Mouse (Mus musculus): ENCODE results near the gene Syt15. TPM values are rescaled to one million over a fixed set of nuclear protein-coding genes. Genes with fewer than 3 reads are reported as not detected.
A peak's percentile ranks its signal among the peaks of the same experiment; 100 is the strongest.
"Not testable (repeated sequence)": the region's sequence is repeated elsewhere in the genome, so short reads cannot be mapped to it uniquely, and the experiment has no call there.

Gene Syt15
- polyA plus RNA-seq, 1 experiment from 2014 or later, result 0.42 TPM

DNA sequence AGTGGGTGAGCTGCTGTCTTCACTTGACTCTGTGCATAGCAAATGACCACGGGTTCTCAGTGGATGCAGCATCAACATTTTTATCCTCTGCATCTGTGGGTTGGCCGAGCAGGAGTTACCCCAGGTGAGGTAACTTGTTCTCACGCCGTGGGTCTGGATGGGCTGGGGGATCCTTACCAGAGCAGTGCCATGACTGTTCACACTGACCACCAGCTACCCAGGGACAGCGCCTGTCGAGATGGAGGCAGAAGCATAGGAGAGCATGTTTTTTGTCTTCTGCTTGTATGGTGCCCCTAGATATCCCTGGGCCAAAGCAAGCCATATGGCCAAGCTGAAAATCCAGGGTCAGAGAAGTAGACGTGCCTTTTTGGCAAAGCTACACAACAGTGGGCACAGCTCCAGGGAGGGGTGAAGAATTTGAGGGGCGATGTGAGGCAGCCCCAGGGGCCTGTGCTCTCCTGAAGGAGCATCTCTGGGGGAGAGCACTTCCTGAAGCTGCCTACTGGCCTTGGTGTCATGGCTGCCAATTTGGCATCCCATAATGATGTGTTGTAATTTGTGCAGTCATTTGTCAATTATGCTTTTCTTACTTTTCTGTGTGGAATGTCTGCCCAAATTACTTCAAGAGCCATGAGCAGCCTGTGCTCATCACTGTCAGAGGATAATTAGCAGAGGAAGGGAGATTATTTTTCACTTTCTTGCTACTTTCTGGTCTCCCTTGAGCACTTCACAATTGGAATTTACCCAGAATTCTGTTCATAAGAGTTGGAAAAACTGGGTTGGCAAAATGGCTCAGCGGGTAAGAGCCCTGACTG lies 13.7 kb downstream of the Syt15 start:
- Histone ChIP-seq H3K27me3 (ENCODE audit: control insufficient read depth, insufficient read depth, low read length) (no peaks in the 10 kb centered on the region), H3K9me3 (ENCODE audit: control insufficient read depth, low read length) (no peaks in the 10 kb centered on the region), H3K4me3 (replicated peaks; ENCODE audit: low read depth, low read length) (no peak overlapping the region), H3K36me3 (ENCODE audit: control insufficient read depth, insufficient read depth, low read length) (no peaks in the 10 kb centered on the region), H3K4me1 (ENCODE audit: control insufficient read depth, insufficient read depth, low read length) (peaks cover 6% of the 10 kb centered on the region; the same call in 1 of the 2 replicates), H3K27ac (replicated peaks; ENCODE audit: low read depth, low read length) (no peak overlapping the region), H3K4me2 (ENCODE audit: low read length) (no peak overlapping the region), H3K9ac (replicated peaks; ENCODE audit: low read length) (no peak overlapping the region)
- WGBS, result 82% methylated on average over 9 of the region's 9 CpGs
- DNase-seq (no peak), ATAC-seq (ENCODE audit: low FRiP score, low TSS enrichment) (no peak)

DNA sequence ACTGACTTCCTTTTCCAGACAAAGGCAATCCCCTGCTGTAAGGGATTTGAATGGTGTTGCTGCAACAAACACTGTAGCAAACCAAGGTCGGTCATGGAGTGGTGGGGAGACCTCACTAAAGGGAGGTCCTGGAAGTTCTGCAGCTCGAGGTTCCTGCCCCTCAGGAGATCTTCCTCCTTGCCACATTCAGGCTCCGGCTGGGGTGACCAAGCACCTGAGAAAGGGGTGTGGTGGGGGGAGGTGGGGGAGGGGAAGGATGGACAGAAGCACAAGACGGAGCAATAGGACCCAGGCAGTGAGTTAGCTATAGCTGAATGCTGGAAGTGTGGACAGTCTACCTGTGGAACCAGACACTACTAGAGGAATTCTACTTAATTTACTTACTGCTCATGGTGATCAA lies 14.5 kb downstream of the Syt15 start:
- H3K9ac ChIP-seq (replicated peaks; ENCODE audit: low read length), result no peak overlapping the region
- H3K4me3 ChIP-seq (replicated peaks; ENCODE audit: low read depth, low read length), result no peak overlapping the region
- no peak overlapping the region for H3K4me2 ChIP-seq (ENCODE audit: low read length)
- no peaks in the 10 kb centered on the region for H3K27me3 ChIP-seq (ENCODE audit: control insufficient read depth, insufficient read depth, low read length)
- ATAC-seq (ENCODE audit: low FRiP score, low TSS enrichment), result no peak
- DNase-seq, result no peak
- no peaks in the 10 kb centered on the region for H3K9me3 ChIP-seq (ENCODE audit: control insufficient read depth, low read length)
- no peak overlapping the region for H3K27ac ChIP-seq (replicated peaks; ENCODE audit: low read depth, low read length)
- WGBS, result 67% methylated on average over 4 of the region's 4 CpGs
- no peaks in the 10 kb centered on the region for H3K36me3 ChIP-seq (ENCODE audit: control insufficient read depth, insufficient read depth, low read length)
- H3K4me1 ChIP-seq (ENCODE audit: control insufficient read depth, insufficient read depth, low read length), result peaks cover 6% of the 10 kb centered on the region; the same call in 1 of the 2 replicates

DNA sequence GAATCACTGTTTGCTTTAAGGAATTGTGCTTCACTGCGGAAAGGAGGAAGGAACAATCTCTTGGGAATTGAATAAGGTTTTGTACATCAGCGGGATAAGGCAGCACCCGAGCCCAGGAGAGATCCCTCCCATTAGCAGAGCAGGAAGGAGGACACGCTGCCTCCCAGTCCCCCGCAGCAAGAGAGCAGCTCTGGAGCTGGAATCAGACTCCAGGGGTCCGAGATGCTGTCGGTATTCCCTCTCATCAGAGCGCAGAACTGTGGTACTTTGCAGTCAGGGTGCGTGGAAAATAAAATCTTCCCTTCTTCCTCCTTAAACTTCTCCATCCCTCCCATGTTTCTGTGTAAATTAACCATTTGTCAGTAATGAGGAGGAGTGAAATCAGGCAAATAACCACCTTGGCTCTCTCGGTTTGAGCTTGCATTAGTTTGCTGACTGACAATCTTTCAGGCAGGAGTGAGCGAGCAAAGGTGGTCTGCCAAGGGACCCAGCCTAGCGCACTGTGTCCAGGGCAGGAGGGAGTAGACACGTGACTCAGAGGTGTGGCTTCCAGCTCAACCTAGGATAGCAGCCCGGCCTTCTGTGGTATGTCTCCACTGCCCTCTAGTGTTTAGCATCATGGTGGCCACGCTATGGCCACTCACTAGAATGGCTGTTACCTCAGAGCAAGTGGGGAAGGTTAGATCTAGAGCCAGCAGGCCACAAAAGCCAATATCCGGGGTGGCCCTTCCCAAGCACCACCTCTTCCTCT lies 15.4 kb downstream of the Syt15 start:
- H3K9me3 ChIP-seq (ENCODE audit: control insufficient read depth, low read length), result no peaks in the 10 kb centered on the region
- peak overlapping the region; percentile 36; the same call in 1 of the 2 replicates for H3K9ac ChIP-seq (replicated peaks; ENCODE audit: low read length)
- H3K4me2 ChIP-seq (ENCODE audit: low read length), result peak overlapping the region; percentile 66
- H3K27me3 ChIP-seq (ENCODE audit: control insufficient read depth, insufficient read depth, low read length), result no peaks in the 10 kb centered on the region
- H3K4me3 ChIP-seq (replicated peaks; ENCODE audit: low read depth, low read length), result peak overlapping the region; percentile 31
- 2% methylated on average over 16 of the region's 16 CpGs for WGBS
- DNase-seq, result peak; percentile 90
- no peak overlapping the region for H3K27ac ChIP-seq (replicated peaks; ENCODE audit: low read depth, low read length)
- peaks cover 6% of the 10 kb centered on the region; the same call in 1 of the 2 replicates for H3K4me1 ChIP-seq (ENCODE audit: control insufficient read depth, insufficient read depth, low read length)
- H3K36me3 ChIP-seq (ENCODE audit: control insufficient read depth, insufficient read depth, low read length), result no peaks in the 10 kb centered on the region
- ATAC-seq (ENCODE audit: low FRiP score, low TSS enrichment), result peak; percentile 97

DNA sequence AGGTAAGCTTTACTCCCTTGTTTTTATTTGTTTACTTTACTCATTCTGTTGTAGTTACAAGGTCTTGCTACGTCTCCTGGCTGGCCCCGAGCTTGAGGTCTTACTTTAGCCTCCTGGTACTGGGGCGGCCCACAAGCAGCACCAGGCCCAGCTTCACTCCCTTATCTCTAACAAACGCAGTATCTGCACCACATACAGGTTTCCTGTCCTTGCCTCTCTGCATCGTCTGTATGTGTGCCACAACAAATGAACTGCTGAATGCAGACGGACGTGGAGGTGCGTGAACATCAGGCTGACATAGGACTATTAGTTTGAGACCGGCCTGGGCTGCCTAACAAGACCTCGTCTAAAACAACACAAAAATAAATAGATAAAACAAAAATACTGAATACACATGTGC lies 20.9 kb downstream of the Syt15 start:
- no peaks in the 10 kb centered on the region for H3K4me1 ChIP-seq (ENCODE audit: control insufficient read depth, insufficient read depth, low read length)
- H3K36me3 ChIP-seq (ENCODE audit: control insufficient read depth, insufficient read depth, low read length), result no peaks in the 10 kb centered on the region
- no peaks in the 10 kb centered on the region for H3K9me3 ChIP-seq (ENCODE audit: control insufficient read depth, low read length)
- H3K4me2 ChIP-seq (ENCODE audit: low read length), result no peak overlapping the region
- no peak overlapping the region for H3K4me3 ChIP-seq (replicated peaks; ENCODE audit: low read depth, low read length)
- no peak for ATAC-seq (ENCODE audit: low FRiP score, low TSS enrichment)
- H3K27me3 ChIP-seq (ENCODE audit: control insufficient read depth, insufficient read depth, low read length), result no peaks in the 10 kb centered on the region
- H3K27ac ChIP-seq (replicated peaks; ENCODE audit: low read depth, low read length), result no peak overlapping the region
- 91% methylated on average over 10 of the region's 10 CpGs for WGBS
- no peak for DNase-seq
- no peak overlapping the region for H3K9ac ChIP-seq (replicated peaks; ENCODE audit: low read length)

GRCm38 (mm10) chr14:34240676-34241075 lies 21.3 kb downstream of the Syt15 start:
- no peaks in the 10 kb centered on the region for H3K4me1 ChIP-seq (ENCODE audit: control insufficient read depth, insufficient read depth, low read length)
- no peaks in the 10 kb centered on the region for H3K27me3 ChIP-seq (ENCODE audit: control insufficient read depth, insufficient read depth, low read length)
- WGBS, result 89% methylated on average over 6 of the region's 6 CpGs
- no peak overlapping the region for H3K4me3 ChIP-seq (replicated peaks; ENCODE audit: low read depth, low read length)
- ATAC-seq (ENCODE audit: low FRiP score, low TSS enrichment) (no peak), DNase-seq (no peak)
- H3K4me2 ChIP-seq (ENCODE audit: low read length), result no peak overlapping the region
- no peaks in the 10 kb centered on the region for H3K36me3 ChIP-seq (ENCODE audit: control insufficient read depth, insufficient read depth, low read length)
- H3K27ac ChIP-seq (replicated peaks; ENCODE audit: low read depth, low read length), result no peak overlapping the region
- H3K9me3 ChIP-seq (ENCODE audit: control insufficient read depth, low read length), result no peaks in the 10 kb centered on the region
- no peak overlapping the region for H3K9ac ChIP-seq (replicated peaks; ENCODE audit: low read length)

- Histone ChIP-seq H3K27me3 (ENCODE audit: control insufficient read depth, insufficient read depth, low read length) (no peaks in the 10 kb centered on the region), H3K4me1 (ENCODE audit: control insufficient read depth, insufficient read depth, low read length) (no peaks in the 10 kb centered on the region), H3K36me3 (ENCODE audit: control insufficient read depth, insufficient read depth, low read length) (no peaks in the 10 kb centered on the region), H3K4me2 (ENCODE audit: low read length) (no peak overlapping the region), H3K9ac (replicated peaks; ENCODE audit: low read length) (no peak overlapping the region), H3K4me3 (replicated peaks; ENCODE audit: low read depth, low read length) (no peak overlapping the region), H3K9me3 (ENCODE audit: control insufficient read depth, low read length) (no peaks in the 10 kb centered on the region), H3K27ac (replicated peaks; ENCODE audit: low read depth, low read length) (no peak overlapping the region)
- 86% methylated on average over 6 of the region's 6 CpGs for WGBS
- no peak for ATAC-seq (ENCODE audit: low FRiP score, low TSS enrichment)
- no peak for DNase-seq
Observed at GRCm38 (mm10) chr14:34252470-34253145, 33.2 kb downstream of the Syt15 start.

- Histone ChIP-seq H3K36me3 (ENCODE audit: control insufficient read depth, insufficient read depth, low read length) (no peaks in the 10 kb centered on the region), H3K9ac (replicated peaks; ENCODE audit: low read length) (no peak overlapping the region), H3K9me3 (ENCODE audit: control insufficient read depth, low read length) (no peaks in the 10 kb centered on the region), H3K4me2 (ENCODE audit: low read length) (no peak overlapping the region), H3K4me1 (ENCODE audit: control insufficient read depth, insufficient read depth, low read length) (no peaks in the 10 kb centered on the region), H3K27ac (replicated peaks; ENCODE audit: low read depth, low read length) (no peak overlapping the region), H3K4me3 (replicated peaks; ENCODE audit: low read depth, low read length) (no peak overlapping the region), H3K27me3 (ENCODE audit: control insufficient read depth, insufficient read depth, low read length) (no peaks in the 10 kb centered on the region)
- ATAC-seq (ENCODE audit: low FRiP score, low TSS enrichment) (no peak), DNase-seq (no peak)
- 97% methylated on average over 4 of the region's 4 CpGs for WGBS
Observed at GRCm38 (mm10) chr14:34253261-34253660, 33.9 kb downstream of the Syt15 start.

GRCm38 (mm10) chr14:34258525-34258924 lies 39.1 kb downstream of the Syt15 start:
- H3K36me3 ChIP-seq (ENCODE audit: control insufficient read depth, insufficient read depth, low read length); DNase-seq; H3K9me3 ChIP-seq (ENCODE audit: control insufficient read depth, low read length); H3K9ac ChIP-seq (replicated peaks; ENCODE audit: low read length); H3K27ac ChIP-seq (replicated peaks; ENCODE audit: low read depth, low read length); H3K4me3 ChIP-seq (replicated peaks; ENCODE audit: low read depth, low read length); H3K4me2 ChIP-seq (ENCODE audit: low read length); ATAC-seq (ENCODE audit: low FRiP score, low TSS enrichment); H3K27me3 ChIP-seq (ENCODE audit: control insufficient read depth, insufficient read depth, low read length); H3K4me1 ChIP-seq (ENCODE audit: control insufficient read depth, insufficient read depth, low read length): not testable (repeated sequence)
- WGBS, result 66% methylated on average over 3 of the region's 3 CpGs
